Mouse (Mus musculus) neural tube, embryonic 15.5 days (tissue): ENCODE measurements at regions not wholly inside any gene's neighbourhood (a gene's known extent, or its start where the extent isn't known, plus 50 kb on each side); places are given as distances from the start of the nearest gene placed in this dataset.
"Not testable (repeated sequence)": the region's sequence is repeated elsewhere in the genome, so short reads cannot be mapped to it uniquely, and the experiment has no call there.

Source experiments
- ATAC-seq: fragments of 200-750 bp; cut with Nextera tagmentation; 2 replicates; pipeline ENCODE4 v1.8.0; 2017; ENCODE audit warnings: mild to moderate bottlenecking, moderate TSS enrichment, moderate library complexity; ENCODE audit not compliant: low FRiP score
- H3K27ac ChIP-seq: fragments of 300-500 bp; sonication (generic); replicated peaks from 2 replicates; pipeline ENCODE4 v1.5.1; 2015; ENCODE audit warnings: mild to moderate bottlenecking, inconsistent platforms
- H3K27me3 ChIP-seq: fragments of 300-500 bp; sonication (generic); replicated peaks from 2 replicates; pipeline ENCODE4 v1.6.1; 2015; ENCODE audit warnings: inconsistent platforms
- H3K36me3 ChIP-seq: fragments of 300-500 bp; sonication (generic); 2 replicates; pipeline ENCODE4 v1.6.1; 2015; ENCODE audit warnings: inconsistent platforms
- H3K4me1 ChIP-seq: fragments of 300-500 bp; sonication (generic); 2 replicates; pipeline ENCODE4 v1.6.1; 2015; ENCODE audit warnings: inconsistent platforms
- H3K4me2 ChIP-seq: fragments of 300-500 bp; sonication (generic); 2 replicates; pipeline ENCODE4 v1.6.1; 2015; ENCODE audit warnings: inconsistent platforms, mild to moderate bottlenecking, moderate library complexity
- H3K4me3 ChIP-seq: fragments of 300-500 bp; sonication (generic); replicated peaks from 2 replicates; pipeline ENCODE4 v1.5.1; 2015; ENCODE audit warnings: mild to moderate bottlenecking, inconsistent platforms
- H3K9ac ChIP-seq: fragments of 300-500 bp; sonication (generic); replicated peaks from 2 replicates; pipeline ENCODE4 v1.6.1; 2015; ENCODE audit warnings: mild to moderate bottlenecking, inconsistent platforms
- H3K9me3 ChIP-seq: fragments of 300-500 bp; sonication (generic); replicated peaks from 2 replicates; pipeline ENCODE4 v1.6.1; 2016; ENCODE audit warnings: inconsistent platforms
- WGBS: fragments of 180-500 bp; shearing (Covaris S2); methylation state at CpG from one replicate; pipeline ENCODE4 v1.1.7; 2015; ENCODE audit warnings: mixed read lengths; 5-methylcytosine and 5-hydroxymethylcytosine counted together

- 89% methylated on average over 1 of the region's 3 CpGs for WGBS
- H3K27me3 ChIP-seq, H3K27ac ChIP-seq, ATAC-seq, H3K36me3 ChIP-seq, H3K9me3 ChIP-seq, H3K4me3 ChIP-seq, H3K4me1 ChIP-seq, H3K4me2 ChIP-seq, H3K9ac ChIP-seq: not testable (repeated sequence)
Measured at GRCm38 (mm10) chr2:116526203-116526602, 352.3 kb upstream of the Tmco5 start.

GRCm38 (mm10) chr2:116536453-116536852, 342.0 kb upstream of the Tmco5 start:
- H3K9ac ChIP-seq = no peak overlapping the region
- H3K4me1 ChIP-seq = no peaks in the 10 kb centered on the region
- no peak for ATAC-seq
- WGBS = 89% methylated on average over 1 of the region's 1 CpGs
- no peak overlapping the region for H3K4me2 ChIP-seq
- no peaks in the 10 kb centered on the region for H3K36me3 ChIP-seq
- H3K9me3 ChIP-seq = peaks cover 29% of the 10 kb centered on the region
- no peak overlapping the region for H3K27ac ChIP-seq
- H3K4me3 ChIP-seq = no peak overlapping the region
- no peaks in the 10 kb centered on the region for H3K27me3 ChIP-seq

GRCm38 (mm10) chr2:116559350-116559749, 319.1 kb upstream of the Tmco5 start:
- no peaks in the 10 kb centered on the region for H3K4me1 ChIP-seq
- no peaks in the 10 kb centered on the region for H3K36me3 ChIP-seq
- no peaks in the 10 kb centered on the region for H3K27me3 ChIP-seq
- H3K4me2 ChIP-seq = no peak overlapping the region
- H3K9me3 ChIP-seq = no peaks in the 10 kb centered on the region
- no peak overlapping the region for H3K9ac ChIP-seq
- H3K4me3 ChIP-seq = no peak overlapping the region
- H3K27ac ChIP-seq = no peak overlapping the region
- no peak for ATAC-seq

GRCm38 (mm10) chr2:116583989-116584388, 294.5 kb upstream of the Tmco5 start:
- WGBS = 31% methylated on average over 2 of the region's 2 CpGs
- no peak overlapping the region for H3K9ac ChIP-seq
- H3K9me3 ChIP-seq = no peaks in the 10 kb centered on the region
- H3K27me3 ChIP-seq = no peaks in the 10 kb centered on the region
- no peaks in the 10 kb centered on the region for H3K36me3 ChIP-seq
- no peak for ATAC-seq
- H3K4me2 ChIP-seq = no peak overlapping the region
- H3K27ac ChIP-seq = no peak overlapping the region
- no peak overlapping the region for H3K4me3 ChIP-seq
- peaks cover 6% of the 10 kb centered on the region for H3K4me1 ChIP-seq

GRCm38 (mm10) chr2:116586203-116586959, 292.1 kb upstream of the Tmco5 start:
- no peaks in the 10 kb centered on the region for H3K9me3 ChIP-seq
- no peak overlapping the region; the same call in 1 of the 2 replicates for H3K27ac ChIP-seq
- H3K27me3 ChIP-seq = no peaks in the 10 kb centered on the region
- H3K4me2 ChIP-seq = no peak overlapping the region
- no peak overlapping the region for H3K4me3 ChIP-seq
- WGBS = 58% methylated on average over 11 of the region's 11 CpGs
- ATAC-seq = peak; percentile 81
- no peaks in the 10 kb centered on the region for H3K36me3 ChIP-seq
- peaks cover 6% of the 10 kb centered on the region for H3K4me1 ChIP-seq
- no peak overlapping the region for H3K9ac ChIP-seq

- no peak overlapping the region for H3K27ac ChIP-seq
- ATAC-seq = no peak
- H3K4me1 ChIP-seq = no peaks in the 10 kb centered on the region
- 50% methylated on average over 5 of the region's 5 CpGs for WGBS
- H3K36me3 ChIP-seq = no peaks in the 10 kb centered on the region
- H3K4me3 ChIP-seq = no peak overlapping the region
- no peaks in the 10 kb centered on the region for H3K27me3 ChIP-seq
- no peaks in the 10 kb centered on the region for H3K9me3 ChIP-seq
- H3K4me2 ChIP-seq = no peak overlapping the region
- H3K9ac ChIP-seq = no peak overlapping the region
Measured at GRCm38 (mm10) chr2:116605869-116606268, 272.6 kb upstream of the Tmco5 start.

- Histone ChIP-seq H3K9ac (no peak overlapping the region), H3K9me3 (no peaks in the 10 kb centered on the region)
- WGBS = 60% methylated on average over 5 of the region's 5 CpGs
Measured at GRCm38 (mm10) chr2:116639935-116640334, 238.6 kb upstream of the Tmco5 start.

GRCm38 (mm10) chr2:116652106-116652505, 226.4 kb upstream of the Tmco5 start:
- Histone ChIP-seq H3K27me3 (no peaks in the 10 kb centered on the region), H3K4me2 (no peak overlapping the region), H3K36me3 (no peaks in the 10 kb centered on the region), H3K27ac (no peak overlapping the region), H3K4me1 (no peaks in the 10 kb centered on the region), H3K9me3 (no peaks in the 10 kb centered on the region), H3K9ac (no peak overlapping the region), H3K4me3 (no peak overlapping the region)
- WGBS = 86% methylated on average over 6 of the region's 6 CpGs
- no peak for ATAC-seq

More at GRCm38 (mm10) chr2:116639935-116640334, 238.6 kb upstream of the Tmco5 start:
- Histone ChIP-seq H3K27me3 (no peaks in the 10 kb centered on the region), H3K4me3 (no peak overlapping the region), H3K27ac (no peak overlapping the region), H3K4me2 (no peak overlapping the region), H3K4me1 (no peaks in the 10 kb centered on the region), H3K36me3 (no peaks in the 10 kb centered on the region)
- no peak for ATAC-seq

GRCm38 (mm10) chr2:116685756-116686155, 192.7 kb upstream of the Tmco5 start:
- Histone ChIP-seq H3K36me3 (no peaks in the 10 kb centered on the region), H3K27me3 (no peaks in the 10 kb centered on the region), H3K27ac (no peak overlapping the region), H3K4me3 (no peak overlapping the region), H3K9ac (no peak overlapping the region), H3K4me2 (no peak overlapping the region), H3K4me1 (no peaks in the 10 kb centered on the region), H3K9me3 (no peaks in the 10 kb centered on the region)
- ATAC-seq = no peak
- 79% methylated on average over 4 of the region's 4 CpGs for WGBS

- no peak overlapping the region for H3K4me2 ChIP-seq
- 56% methylated on average over 5 of the region's 5 CpGs for WGBS
- H3K36me3 ChIP-seq = no peaks in the 10 kb centered on the region
- ATAC-seq = no peak; the same call in 1 of the 2 replicates
- no peaks in the 10 kb centered on the region for H3K9me3 ChIP-seq
- H3K4me1 ChIP-seq = no peaks in the 10 kb centered on the region
- no peaks in the 10 kb centered on the region for H3K27me3 ChIP-seq
- no peak overlapping the region for H3K27ac ChIP-seq
- no peak overlapping the region for H3K9ac ChIP-seq
- no peak overlapping the region for H3K4me3 ChIP-seq
Measured at GRCm38 (mm10) chr2:116697542-116697941, 180.9 kb upstream of the Tmco5 start.

GRCm38 (mm10) chr2:116704705-116705104, 173.8 kb upstream of the Tmco5 start:
- H3K4me3 ChIP-seq = no peak overlapping the region
- no peak overlapping the region for H3K27ac ChIP-seq
- no peak overlapping the region for H3K9ac ChIP-seq
- no peak overlapping the region for H3K4me2 ChIP-seq
- no peaks in the 10 kb centered on the region for H3K4me1 ChIP-seq
- no peaks in the 10 kb centered on the region for H3K36me3 ChIP-seq
- H3K27me3 ChIP-seq = no peaks in the 10 kb centered on the region
- no peak for ATAC-seq
- no peaks in the 10 kb centered on the region for H3K9me3 ChIP-seq

GRCm38 (mm10) chr2:116709608-116710007, 168.9 kb upstream of the Tmco5 start:
- Histone ChIP-seq H3K4me2 (no peak overlapping the region), H3K9me3 (no peaks in the 10 kb centered on the region), H3K4me1 (no peaks in the 10 kb centered on the region), H3K9ac (no peak overlapping the region), H3K27ac (no peak overlapping the region), H3K27me3 (no peaks in the 10 kb centered on the region), H3K4me3 (no peak overlapping the region), H3K36me3 (no peaks in the 10 kb centered on the region)
- no peak for ATAC-seq
- 71% methylated on average over 4 of the region's 4 CpGs for WGBS
